Mouse (Mus musculus): ENCODE measurements at regions not wholly inside any gene's neighbourhood (a gene's known extent, or its start where the extent isn't known, plus 50 kb on each side); places are given as distances from the start of the nearest gene placed in this dataset.

DNA sequence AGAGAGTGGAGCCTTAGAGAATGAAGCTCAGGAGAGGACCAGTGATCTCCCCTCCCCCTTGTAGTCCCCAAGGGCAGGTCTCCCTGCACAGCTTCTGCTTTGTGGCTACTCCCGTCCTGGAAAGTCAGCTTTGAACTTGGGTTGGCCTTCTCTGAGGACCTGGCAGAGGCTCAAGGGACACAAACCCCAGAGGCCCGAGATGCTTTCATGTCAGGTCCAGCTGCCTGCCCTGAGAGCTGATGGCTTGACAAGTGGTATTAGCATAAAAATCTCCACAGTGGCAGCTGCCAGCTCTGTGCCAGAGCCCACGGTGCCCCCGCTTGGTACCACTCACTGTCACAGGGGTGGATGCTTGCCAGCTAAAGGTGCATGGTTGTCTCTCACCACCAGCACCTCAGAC lies 173.8 kb upstream of the Gm4791 start:
- no peak for DNase-seq (ENCODE audit: low read depth)

DNA sequence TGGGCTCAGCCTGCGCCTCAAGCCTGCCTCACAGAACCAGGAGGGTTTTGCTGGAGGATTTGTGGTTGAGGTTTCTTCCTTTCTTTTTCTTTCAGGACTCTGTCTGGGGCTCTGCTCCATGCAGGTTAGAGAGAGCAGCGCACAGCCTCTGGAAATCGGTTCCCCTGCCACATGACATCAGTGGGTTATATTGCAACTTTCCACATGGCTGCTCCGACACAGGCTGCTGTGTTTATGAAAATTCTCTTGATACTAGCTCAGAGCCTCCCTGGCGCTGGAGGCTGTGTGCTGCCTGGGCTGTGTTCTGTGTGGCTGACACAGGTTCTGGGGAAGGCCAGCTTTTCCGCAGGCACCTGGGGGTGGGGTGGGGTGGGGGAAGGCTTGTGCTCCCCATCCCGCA lies 178.7 kb upstream of the Gm4791 start:
- DNase-seq (ENCODE audit: low read depth): no peak

DNA sequence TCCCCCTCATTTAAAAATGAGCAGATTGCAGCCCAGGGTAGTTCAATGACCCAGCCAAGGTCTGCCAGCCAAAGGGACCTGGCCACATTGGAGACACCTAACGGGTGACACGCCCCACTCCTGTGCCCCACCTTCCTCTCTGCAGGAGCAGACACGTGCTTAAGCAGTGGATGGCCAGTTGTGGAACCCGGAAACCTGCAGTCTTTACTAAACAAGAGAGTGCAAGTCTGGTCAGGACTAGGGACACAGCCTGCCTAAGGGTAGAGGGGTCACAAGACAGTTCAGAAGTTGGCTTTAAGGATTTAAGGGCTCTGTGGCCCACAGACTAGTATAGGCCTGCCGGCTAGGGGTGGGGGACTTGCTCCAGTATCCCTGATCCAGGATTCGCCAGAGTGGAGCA lies 179.2 kb upstream of the Gm4791 start:
- no peak for DNase-seq (ENCODE audit: low read depth)

DNA sequence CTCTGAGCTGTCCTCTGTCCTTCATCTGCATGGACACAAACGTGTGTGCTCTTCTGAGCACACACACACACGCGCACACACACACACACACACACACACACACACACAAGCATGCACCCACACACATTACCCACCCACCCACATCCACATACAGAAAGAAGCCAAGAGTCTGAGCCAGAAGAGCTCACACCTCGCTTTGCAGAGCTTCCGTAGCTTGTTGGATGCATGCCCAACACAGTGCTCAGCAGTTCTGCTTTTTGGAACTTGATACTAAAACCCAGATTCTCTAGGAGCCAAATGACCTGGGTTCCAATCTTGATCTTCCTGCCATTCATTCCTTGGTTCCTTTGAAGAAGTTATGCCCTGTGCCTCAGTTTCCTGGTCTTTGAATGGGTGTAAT lies 182.4 kb upstream of the Gm4791 start:
- DNase-seq (ENCODE audit: low read depth): no peak

DNA sequence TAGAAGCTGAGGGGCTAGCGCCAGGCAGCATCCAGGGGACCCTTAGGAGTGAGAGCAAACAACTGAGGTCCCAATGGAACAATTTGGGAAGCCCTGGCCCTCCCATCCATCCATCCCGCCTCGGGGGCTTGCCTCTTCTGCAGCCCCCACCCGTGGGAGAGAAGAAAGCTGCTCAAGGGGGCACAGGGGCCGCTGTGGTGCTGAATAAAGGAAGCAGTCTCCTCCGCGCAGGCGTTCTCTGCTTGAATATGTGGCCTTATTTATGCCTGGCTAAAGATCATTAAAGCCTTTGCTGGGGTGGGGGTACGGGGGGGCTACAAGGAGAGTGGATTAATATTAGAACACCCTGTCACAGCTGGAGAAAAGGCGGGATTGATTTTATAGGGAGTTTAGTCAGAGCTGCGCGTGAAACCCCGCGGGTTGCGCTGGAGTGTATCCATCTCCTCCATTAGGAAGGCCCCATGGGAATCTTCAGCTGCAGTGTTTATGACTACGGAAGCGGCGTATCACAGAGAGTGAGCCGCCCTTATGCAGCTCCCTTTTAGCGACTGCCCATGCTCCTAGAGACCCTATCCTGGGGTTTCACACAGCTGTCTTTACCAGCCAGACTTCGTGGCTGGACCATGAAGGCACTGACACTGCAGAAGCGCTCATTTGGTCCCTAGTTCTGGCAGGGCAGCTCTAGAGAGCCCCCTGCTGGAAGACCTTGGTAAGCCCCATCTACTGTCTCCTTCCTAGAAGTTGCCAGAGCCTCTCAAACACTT lies 183.9 kb upstream of the Gm4791 start:
- DNase-seq (ENCODE audit: low read depth): no peak

DNA sequence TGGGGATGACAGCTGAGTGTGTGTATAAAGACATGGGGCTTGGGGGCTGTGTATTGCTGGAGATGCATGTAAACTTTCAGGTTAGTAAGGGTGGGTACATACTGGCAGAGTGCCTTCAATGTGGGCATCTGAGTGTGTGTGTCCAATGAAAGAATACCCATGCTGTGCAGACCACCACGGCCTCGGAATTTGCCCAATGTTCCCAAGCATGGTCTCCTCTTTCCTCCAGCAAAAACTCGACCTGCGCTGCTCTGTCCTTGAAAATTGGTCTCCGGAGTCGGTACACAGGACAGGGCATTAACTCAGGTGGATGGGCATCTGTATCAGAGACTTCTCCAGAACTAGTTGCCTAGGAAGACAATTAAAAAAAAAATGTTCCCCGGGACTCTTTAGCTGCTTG lies 188.3 kb upstream of the Gm4791 start:
- DNase-seq (ENCODE audit: low read depth): no peak

DNA sequence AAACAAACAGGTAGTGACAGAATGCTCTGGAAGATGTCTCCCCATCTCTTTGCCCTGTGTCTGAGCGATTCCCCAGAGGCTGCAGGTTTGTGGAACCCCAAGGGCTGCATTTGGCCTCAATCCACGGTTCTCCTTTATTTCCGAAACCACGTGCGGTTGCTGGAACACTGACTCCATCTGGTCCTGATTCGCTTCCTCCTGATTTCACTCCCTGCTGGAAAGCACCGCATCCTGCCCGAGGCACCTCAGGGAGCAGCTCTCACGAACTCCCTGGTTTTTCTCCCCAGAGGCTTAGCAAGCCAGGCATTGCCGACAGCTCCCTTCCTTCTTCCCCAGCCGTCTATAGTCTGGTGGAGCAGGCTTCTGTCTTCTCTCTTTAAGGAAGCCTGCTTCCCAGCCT lies 203.1 kb upstream of the Gm4791 start:
- no peak for DNase-seq (ENCODE audit: low read depth)

DNA sequence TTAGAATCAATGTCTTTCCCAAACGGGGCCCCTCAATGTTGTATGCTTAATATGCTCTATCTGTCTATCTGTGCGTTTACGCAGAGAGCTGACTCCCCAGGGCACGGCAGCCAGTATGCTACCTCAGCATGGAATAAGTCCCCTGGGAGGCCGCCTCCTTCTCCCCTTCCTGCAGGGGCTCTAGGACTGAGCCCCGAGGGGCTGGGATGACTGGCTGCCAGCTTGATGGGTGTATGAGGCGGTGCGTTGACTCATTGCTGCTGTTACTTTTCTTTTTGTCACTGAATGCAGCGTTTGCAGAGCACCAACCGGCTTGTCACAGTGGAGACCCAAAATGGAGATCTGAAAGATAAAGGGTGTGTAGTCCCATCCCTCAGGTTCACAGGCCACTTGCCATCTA lies 209.5 kb upstream of the Gm4791 start:
- no peak for DNase-seq (ENCODE audit: low read depth)

DNA sequence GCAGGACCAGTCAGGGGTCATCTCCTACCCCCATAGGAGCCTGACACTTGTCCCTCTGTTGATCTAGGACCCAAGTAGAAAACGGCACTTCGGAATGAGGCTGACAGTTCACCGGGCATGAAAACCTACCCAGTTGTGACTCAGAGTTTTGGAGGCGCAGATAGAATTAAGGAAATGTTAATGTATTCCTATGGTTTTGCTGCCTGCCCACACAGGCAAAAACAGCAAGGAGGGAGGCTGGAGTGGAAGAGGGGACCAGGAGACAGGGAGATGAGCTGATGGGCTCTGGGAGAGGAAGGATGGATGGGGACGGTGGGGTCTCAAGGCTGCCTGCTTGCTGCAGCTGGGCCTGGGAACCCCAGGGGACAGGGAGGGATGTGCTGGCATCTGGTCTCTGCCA lies 210.1 kb upstream of the Gm4791 start:
- no peak for DNase-seq (ENCODE audit: low read depth)

DNA sequence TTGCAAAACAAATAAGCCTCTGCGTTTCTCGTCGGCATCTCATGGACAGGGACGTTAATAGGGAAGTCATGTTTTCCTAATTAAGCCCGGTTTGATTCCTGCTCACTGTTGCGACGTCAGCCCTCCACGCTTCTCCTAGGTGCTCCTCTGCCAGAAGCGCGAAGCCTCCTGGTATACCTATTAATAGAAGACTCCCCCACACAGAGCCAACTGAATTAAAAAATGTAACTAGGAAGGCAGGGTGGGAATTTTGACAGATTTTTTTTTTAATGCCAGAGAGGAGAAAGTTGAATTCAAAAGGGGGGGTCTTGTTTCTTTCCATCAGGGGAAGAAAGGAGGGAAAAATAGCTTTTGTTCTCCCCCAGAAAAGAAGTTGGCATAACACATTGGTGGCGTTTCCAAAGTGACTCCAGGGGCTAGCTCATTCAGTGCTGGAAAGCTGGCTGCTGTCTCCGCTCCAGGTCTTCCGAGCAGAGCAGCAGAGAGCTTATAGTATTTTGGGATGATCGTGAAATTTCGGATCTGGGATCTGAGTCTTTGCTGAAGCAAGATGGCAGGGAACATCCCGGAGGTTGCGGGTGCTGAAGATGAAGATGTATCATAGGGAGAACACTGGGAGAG lies 214.1 kb upstream of the Gm4791 start:
- no peak for DNase-seq (ENCODE audit: low read depth)

DNA sequence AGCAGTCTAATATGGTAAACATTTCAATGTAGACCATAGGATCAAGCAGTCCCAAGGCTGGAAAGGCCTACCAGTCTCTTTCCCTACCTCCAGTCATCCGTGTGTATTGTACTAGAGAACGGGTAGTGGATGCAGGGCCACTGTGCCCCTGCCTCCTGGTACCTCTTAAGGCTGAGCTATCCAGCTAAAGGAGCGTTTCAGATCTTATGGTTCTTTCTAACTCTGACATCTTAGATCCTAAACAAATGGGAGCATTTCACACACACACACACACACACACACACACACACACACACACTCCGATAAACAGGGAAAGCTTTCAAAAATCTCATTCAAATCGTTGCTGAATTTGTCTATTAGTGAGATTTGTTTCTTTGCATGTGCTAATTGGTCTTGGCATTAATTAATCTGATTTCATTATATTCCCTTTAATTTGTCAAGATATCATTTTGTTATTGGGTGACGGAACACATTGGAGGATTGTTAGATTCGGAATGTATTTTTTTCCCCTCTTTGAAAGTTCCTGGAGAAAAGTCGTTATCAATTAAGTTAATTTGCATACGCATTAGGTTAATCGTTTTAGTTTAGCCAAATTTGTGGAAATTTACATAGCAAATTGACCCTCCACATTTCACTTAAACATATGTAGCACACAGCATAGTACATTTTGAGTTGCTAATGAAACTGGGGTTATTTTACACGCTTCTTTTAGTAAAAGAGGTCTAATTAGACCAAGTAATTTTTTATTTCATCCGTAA lies 214.8 kb upstream of the Gm4791 start:
- no peak for DNase-seq (ENCODE audit: low read depth)

DNA sequence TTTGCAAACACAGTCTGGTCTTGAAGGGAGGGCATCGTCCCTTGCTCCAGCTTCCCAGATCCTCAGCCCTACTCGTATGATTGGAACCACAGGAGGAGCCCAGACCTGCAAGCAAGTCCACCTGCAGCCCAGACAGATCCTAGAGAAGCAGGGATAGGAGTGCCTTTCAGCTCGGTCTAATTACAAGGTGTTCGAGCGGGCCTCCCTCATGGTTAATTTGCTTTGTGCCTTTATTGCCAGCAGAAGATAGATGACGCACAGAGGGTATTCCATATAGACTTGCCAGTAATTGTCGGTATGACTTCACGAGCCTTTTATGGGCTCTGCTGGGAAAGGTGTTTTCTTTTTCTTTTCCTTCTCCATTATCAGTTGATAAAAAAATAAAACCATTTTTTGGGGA lies 216.9 kb upstream of the Gm4791 start:
- no peak for DNase-seq (ENCODE audit: low read depth)

DNA sequence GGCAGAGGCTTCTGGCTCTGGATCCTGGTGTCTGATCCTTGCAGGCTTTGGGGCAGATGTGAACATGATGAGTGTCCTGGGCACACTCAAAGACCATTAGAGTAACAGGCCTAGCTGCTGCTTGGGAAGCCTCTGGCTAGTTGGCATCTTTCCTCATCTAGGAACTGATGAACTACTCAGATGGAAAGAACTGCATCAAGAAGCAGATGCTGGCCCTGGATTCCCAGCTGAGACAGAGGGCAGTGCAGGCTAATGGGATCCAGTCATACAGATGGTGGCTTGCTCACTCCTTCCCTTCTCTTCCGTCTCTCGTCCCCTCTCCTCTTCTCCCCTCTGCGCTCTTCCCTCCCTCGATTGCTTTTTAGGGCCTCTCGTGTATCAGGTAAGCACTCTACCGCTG lies 219.8 kb upstream of the Gm4791 start:
- DNase-seq (ENCODE audit: low read depth): no peak

DNA sequence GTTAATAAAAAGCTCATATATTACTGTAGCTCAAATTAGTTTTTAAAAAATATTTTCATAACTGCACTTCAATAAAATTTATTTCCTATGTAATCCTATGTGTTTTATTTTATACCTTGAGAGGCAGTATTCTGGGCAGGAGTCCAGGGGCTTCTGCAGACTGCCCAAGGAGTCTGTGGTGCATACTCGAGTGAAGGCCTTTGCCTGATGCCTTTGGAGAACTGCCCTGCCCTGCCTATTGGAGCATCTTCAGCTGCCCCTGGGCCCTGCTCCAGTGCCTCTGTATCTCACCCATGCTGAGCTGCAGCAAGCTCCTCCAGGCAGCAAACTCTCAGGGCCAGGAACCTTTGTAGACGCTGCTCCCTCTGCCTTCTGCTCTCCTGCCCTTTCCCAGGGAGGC lies 223.7 kb upstream of the Gm4791 start:
- DNase-seq (ENCODE audit: low read depth): no peak

DNA sequence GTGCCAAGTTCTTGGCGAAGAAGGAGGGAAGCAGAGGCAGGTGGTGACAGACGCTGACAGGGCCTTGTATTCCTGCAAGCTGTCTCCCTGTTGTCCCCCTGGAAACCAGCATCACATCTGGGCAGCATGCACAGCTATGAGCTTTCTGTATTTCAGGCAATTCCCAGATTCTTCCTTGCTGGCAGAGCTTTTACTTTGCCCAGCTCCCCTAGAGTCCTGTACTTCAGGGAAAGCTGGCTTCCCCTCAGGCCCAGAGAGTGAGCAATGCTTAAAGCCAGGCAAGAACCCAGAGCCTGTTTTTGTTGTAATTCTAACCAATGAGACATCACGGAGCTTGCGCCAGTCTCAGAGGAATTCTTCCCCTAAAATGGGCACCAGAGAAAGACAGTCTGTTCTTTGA lies 238.3 kb upstream of the Gm4791 start:
- no peak for DNase-seq (ENCODE audit: low read depth)

DNA sequence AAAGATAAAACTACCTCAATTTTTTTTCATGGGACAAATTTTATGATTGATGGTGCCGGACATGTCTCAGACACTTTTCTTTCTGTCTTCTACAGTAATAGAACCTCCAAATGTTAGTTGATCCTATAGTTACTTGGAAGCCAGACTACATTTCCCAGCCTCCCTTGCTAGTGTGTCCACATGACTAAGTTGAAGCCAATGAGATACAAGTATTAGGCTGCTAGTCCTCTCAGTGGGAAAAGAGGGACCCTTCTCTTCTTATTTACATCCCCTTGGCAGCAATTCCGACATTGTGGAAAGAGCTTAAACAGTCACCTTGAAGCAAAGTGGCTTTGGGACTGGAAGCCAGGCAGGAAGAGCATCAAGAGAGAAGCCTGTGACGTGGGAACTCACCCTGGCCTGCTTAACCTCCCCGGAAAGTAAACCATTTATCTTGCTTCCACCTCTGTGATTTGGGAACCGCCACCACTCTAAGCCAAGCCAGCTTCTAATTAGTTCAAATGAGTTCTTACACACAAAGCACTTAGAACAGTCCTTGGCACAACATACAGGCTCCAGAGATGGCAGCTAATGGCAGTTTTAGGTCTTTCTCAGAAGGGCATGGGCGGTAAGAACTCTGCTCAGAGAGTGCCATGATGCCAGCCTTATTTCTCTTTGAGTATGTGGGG lies 241.4 kb upstream of the Gm4791 start:
- no peak for DNase-seq (ENCODE audit: low read depth)

DNA sequence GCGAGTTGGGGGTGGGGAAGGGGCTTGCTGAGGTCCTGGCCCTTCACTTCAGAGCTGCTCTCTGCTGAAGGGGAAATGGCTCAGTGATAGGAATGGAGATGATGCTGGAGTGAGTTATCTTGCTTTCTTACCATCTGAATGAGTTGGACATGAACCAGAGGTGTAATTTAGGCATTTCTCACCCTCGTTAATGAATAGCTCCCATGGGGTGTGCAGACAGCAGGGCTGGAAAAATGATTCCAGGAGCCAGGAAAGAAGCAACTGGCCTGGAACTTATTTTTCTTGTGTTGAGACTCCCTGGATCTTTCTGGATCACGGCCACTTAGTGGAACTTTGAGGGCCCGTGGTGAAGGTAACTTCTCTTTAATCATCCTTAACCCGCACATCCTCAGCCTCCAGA lies 246.6 kb upstream of the Gm4791 start:
- no peak for DNase-seq (ENCODE audit: low read depth)

DNA sequence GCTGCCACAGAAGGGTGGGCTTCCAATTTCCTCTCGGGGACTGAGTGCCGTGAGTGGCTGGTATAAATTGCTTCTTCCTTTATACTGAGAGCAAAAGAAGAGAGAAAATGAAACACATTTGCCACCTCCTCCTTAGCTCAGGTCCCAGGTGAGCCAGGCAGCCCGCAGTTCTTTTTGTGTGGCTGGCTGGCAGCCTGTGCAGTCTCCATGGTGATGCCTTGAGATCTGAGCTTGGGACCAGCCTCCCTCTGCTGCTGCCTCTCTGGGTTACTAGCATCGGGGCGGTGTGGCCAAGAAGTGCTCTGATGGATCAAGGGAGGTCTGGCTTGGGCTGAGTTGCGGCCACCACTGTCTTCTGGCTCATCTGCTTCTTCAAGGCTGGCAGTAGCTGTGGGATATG lies 249.1 kb upstream of the Gm4791 start:
- no peak for DNase-seq (ENCODE audit: low read depth)

DNA sequence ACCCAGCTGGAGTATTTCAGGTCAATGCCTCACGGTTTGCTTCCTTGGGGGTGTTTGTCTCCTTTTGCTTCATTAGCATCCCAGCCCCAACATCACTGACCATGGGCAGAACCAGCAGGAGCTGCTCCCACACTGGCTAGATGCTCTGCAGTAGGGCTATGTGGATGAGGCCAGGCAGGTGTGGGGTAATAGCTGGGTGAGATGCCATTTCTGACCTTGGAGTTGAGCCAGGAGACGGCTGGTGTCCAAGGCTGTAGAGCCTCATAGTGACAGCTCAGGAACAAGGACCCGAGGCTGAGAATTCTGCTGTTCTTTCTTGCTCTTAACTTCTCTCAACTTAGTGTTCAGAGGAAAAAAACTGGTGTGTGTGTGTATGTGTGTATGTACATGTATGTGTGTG lies 252.3 kb upstream of the Gm4791 start:
- no peak for DNase-seq (ENCODE audit: low read depth)

DNA sequence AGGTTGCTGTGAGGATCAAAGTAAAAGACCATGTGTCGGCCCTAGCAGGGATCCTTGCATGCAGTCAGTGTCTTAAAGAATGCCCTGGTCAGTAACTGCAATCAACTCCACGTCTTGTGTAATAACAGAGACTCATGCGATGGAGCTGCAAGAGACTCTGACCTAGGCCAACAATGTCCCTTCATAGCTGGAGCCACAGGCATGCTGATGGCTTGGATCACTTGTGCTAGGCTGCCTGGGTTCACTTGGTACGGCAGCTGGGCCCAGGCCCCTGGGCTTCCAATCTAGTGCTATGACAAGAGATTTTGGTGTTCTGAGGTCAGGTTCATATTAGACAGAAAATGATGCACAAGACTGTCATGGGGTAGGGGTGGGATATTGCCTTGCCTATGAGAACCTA lies 258.0 kb upstream of the Gm4791 start:
- DNase-seq (ENCODE audit: low read depth): no peak

DNA sequence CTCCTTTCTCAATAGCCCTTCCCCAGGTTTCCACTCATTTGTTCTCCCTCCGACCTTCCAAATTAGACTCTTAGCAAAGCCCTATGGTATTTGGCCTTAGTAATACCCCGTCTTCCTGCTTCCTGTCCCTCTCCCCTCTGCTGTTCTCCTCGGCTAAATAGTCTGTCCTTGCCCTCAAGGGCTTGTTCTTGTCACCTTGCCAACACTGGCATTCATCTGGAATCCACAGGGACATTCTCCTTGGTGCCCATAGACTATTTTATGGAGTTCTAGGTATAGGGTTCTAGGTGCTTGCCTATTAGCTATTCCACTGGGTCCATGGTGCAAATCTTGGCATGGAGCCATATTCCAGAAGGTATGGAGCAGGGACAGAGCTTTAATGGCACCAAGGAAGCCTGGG lies 259.2 kb upstream of the Gm4791 start:
- no peak for DNase-seq (ENCODE audit: low read depth)

DNA sequence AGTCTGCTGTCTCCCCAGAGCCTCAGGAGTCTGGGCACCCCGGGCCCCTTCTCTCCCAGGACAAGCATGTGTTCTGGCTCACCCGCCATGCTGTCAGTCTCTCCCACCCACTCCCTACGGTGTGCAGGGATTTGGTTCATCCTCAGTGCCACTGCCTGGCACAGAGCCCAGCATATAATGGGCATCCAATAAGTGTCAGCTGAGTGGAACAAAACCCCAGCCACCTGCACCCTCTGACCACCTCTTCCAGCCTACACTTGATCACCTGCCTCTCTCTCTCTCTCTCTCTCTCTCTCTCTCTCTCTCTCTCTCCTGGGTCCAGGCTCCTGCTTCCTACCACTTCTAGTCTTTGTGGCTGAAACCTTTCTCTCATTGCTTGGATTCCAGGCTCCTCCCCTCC lies 259.9 kb upstream of the Gm4791 start:
- DNase-seq (ENCODE audit: low read depth): no peak

DNA sequence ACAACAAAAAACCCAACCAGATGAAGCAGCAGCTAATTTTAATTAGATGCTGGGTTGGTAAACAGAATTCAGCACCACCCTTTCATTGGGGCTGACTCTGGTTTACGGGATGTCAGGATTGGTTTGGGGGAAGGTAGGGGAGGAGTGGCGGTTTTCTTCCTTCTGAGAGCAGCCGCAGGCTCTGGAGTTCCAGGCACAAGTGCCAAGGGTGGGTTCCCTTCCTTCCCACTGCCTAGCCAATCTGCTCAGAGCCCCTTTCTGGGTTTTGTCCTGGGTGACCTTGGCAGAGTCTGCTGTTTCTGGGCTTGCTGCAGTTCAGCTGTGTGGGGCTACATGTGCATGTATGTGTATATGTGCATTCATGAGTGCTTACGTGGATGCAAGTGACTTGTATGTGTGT lies 260.5 kb upstream of the Gm4791 start:
- no peak for DNase-seq (ENCODE audit: low read depth)

All from fibroblast of lung, adult 2 months (primary cell).